Mouse (Mus musculus) G1E (cell line): ENCODE results near the gene Nup160.

Experiments used
- CTCF ChIP-seq: IDR thresholded peaks from 2 replicates; pipeline ENCODE4 v1.5.1; 2012; ENCODE audit warnings: low read depth, low read length, inconsistent platforms, mixed read lengths
- GATA1 ChIP-seq: IDR thresholded peaks from 2 replicates; pipeline ENCODE4 v1.6.1; 2012; ENCODE audit warnings: borderline replicate concordance, low read length, inconsistent platforms, mixed read lengths
- TAL1 ChIP-seq: conservative IDR thresholded peaks from 2 replicates; pipeline ENCODE4 v1.6.1; 2012; ENCODE audit warnings: low read depth, low read length, inconsistent platforms, mixed read lengths

DNA sequence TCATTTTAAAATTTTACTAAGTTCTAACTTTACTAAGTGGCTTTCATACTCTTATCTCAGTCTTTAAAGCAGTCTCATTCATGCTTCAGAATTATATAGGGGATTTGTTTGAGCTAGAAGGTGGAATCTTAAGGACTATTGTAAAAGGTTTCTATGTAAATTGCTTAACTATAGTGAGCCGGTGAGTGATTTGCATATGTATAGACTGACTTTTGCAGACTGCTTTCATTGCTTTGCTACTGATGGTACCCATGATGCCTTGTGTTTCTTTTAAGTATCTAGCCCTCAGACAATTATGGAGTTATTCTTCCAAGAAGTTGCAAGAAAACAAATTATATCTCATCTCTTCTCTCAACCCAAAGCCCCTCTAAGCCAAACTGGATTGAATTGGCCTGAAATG, 31.5 kb downstream of the Nup160 start:
- TF ChIP-seq CTCF (no peak), GATA1 (no peak), TAL1 (no peak)
